Mouse (Mus musculus): Measurements from ENCODE around the gene Eipr1.

DNA sequence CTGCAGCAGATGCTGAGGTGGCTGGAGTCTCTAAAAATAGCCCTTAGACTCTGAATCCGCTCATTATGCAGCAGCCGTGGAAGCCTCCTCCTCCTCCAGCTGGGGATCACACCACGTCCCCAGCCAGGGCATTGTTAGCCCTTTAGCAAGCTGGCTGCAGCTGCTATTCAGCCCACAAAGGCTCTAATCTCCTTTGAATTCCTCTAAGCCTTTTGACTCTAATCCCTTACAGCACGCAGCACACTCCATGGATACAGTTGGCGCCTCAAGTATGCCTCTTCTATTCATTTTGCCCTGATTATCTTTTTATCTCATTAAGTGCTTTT is 65.8 kb downstream of the Eipr1 start:
- TF ChIP-seq POLR2A (IDR thresholded peaks at IDR 0.05; ENCODE audit: extremely low read depth, insufficient read depth, low read length) (no peak), CTCF (IDR thresholded peaks at IDR 0.05; ENCODE audit: low read depth, low read length) (no peak)

All from liver, adult 2 months (tissue).